Mouse (Mus musculus) testis, adult 2 months (tissue): Measurements from ENCODE around the gene Foxo4.

Experiments
- CTCF ChIP-seq: fragments of 200-500 bp; IDR thresholded peaks from 2 replicates; pipeline ENCODE4 v1.5.1; 2012; ENCODE audit warnings: low read depth, mild to moderate bottlenecking, inconsistent platforms, low read length, moderate library complexity; ENCODE audit not compliant: control insufficient read depth, insufficient read depth, insufficient replicate concordance
- POLR2A ChIP-seq: fragments of 200-500 bp; IDR thresholded peaks from 2 replicates; pipeline ENCODE4 v1.6.1; 2012; ENCODE audit warnings: low read depth, mild to moderate bottlenecking, inconsistent platforms, low read length, moderate library complexity; ENCODE audit not compliant: control insufficient read depth

GRCm38 (mm10) chrX:101290111-101290510, 35.8 kb downstream of the Foxo4 start:
- no peak for TF ChIP-seq POLR2A
- no peak for TF ChIP-seq CTCF
